Mouse (Mus musculus) midbrain, embryonic 15.5 days (tissue): ENCODE data around the gene Prx. TPM values are rescaled to one million over a fixed set of nuclear protein-coding genes. Genes with fewer than 3 reads are reported as not detected.

ENCODE experiments used
- ATAC-seq: fragments of 200-750 bp; cut with Nextera tagmentation; replicated peaks from 2 replicates; pipeline ENCODE4 v1.8.0; 2017; ENCODE audit warnings: moderate TSS enrichment
- H3K27ac ChIP-seq: fragments of 300-500 bp; sonication (generic); 2 replicates; pipeline ENCODE4 v1.5.1; 2015; ENCODE audit warnings: mild to moderate bottlenecking, inconsistent platforms
- H3K27me3 ChIP-seq: fragments of 300-500 bp; sonication (generic); replicated peaks from 2 replicates; pipeline ENCODE4 v1.6.1; 2015; ENCODE audit warnings: inconsistent platforms
- H3K36me3 ChIP-seq: fragments of 300-500 bp; sonication (generic); replicated peaks from 2 replicates; pipeline ENCODE4 v1.6.1; 2015; ENCODE audit warnings: inconsistent platforms
- H3K4me1 ChIP-seq: fragments of 300-500 bp; sonication (generic); 2 replicates; pipeline ENCODE4 v1.6.1; 2015; ENCODE audit warnings: inconsistent platforms
- H3K4me2 ChIP-seq: fragments of 300-500 bp; sonication (generic); 2 replicates; pipeline ENCODE4 v1.6.1; 2015; ENCODE audit warnings: inconsistent platforms, mild to moderate bottlenecking, moderate library complexity
- H3K4me3 ChIP-seq: fragments of 300-500 bp; sonication (generic); 2 replicates; pipeline ENCODE4 v1.5.1; 2015; ENCODE audit warnings: mild to moderate bottlenecking, inconsistent platforms
- H3K9ac ChIP-seq: fragments of 300-500 bp; sonication (generic); 2 replicates; pipeline ENCODE4 v1.6.1; 2015; ENCODE audit warnings: mild to moderate bottlenecking, inconsistent platforms
- H3K9me3 ChIP-seq: fragments of 300-500 bp; sonication (generic); 2 replicates; pipeline ENCODE4 v1.6.1; 2016; ENCODE audit warnings: inconsistent platforms
- WGBS: fragments of 180-500 bp; shearing (Covaris S2); methylation state at CpG from one replicate; pipeline ENCODE4 v1.1.7; 2015; ENCODE audit warnings: mixed read lengths; 5-methylcytosine and 5-hydroxymethylcytosine counted together
- polyA plus RNA-seq: library from polyadenylated mRNA; unstranded; fragments of >200 nt; fragmentation: Nextera tagmentation; extraction: Ambion mirVana; gene quantifications from 2 replicates; pipeline ENCODE4 v1.2.1, GENCODE M21; 2015

Gene Prx
- polyA plus RNA-seq, 1 experiment from 2014 or later = 1.6 TPM

- peaks cover 39% of the 10 kb centered on the region for H3K36me3 ChIP-seq
- WGBS = 91% methylated on average over 10 of the region's 10 CpGs
- H3K9me3 ChIP-seq = no peaks in the 10 kb centered on the region
- H3K27me3 ChIP-seq = no peaks in the 10 kb centered on the region
- no peaks in the 10 kb centered on the region for H3K4me1 ChIP-seq
- H3K4me2 ChIP-seq = no peak overlapping the region
- H3K4me3 ChIP-seq = no peak overlapping the region
- no peak overlapping the region for H3K9ac ChIP-seq
- no peak for ATAC-seq
- no peak overlapping the region for H3K27ac ChIP-seq
Observed at GRCm38 (mm10) chr7:27531707-27532106, 32.6 kb downstream of the Prx start.

GRCm38 (mm10) chr7:27532480-27533050 lies 33.4 kb downstream of the Prx start:
- WGBS = 89% methylated on average over 9 of the region's 9 CpGs
- Histone ChIP-seq H3K36me3 (peaks cover 44% of the 10 kb centered on the region), H3K4me1 (no peaks in the 10 kb centered on the region), H3K9me3 (no peaks in the 10 kb centered on the region), H3K27me3 (no peaks in the 10 kb centered on the region), H3K9ac (no peak overlapping the region), H3K27ac (no peak overlapping the region), H3K4me3 (no peak overlapping the region), H3K4me2 (no peak overlapping the region)
- ATAC-seq = no peak

DNA sequence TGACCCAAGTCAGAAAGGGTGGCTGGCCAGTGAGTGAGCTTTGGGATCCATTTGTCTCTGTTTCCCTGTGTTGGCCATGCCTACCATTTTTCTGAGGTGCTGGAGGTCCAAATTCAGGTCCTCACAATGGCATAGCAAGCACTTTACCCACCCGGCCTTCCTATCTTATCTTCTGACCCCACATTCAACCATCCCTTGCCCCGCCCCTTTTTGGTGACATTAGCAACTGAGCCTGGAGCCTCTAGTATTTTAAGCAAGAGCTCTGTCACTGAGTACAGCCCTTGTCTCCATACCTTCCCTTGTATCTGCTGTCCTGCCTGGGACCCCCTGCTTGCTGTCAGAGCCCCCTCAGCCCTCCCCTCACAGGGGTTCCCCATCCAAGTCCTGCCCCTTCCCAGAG lies 36.3 kb downstream of the Prx start:
- peaks cover 46% of the 10 kb centered on the region for H3K36me3 ChIP-seq

GRCm38 (mm10) chr7:27536618-27537017 lies 37.5 kb downstream of the Prx start:
- no peaks in the 10 kb centered on the region for H3K9me3 ChIP-seq
- ATAC-seq = no peak

More for the DNA sequence above, 36.3 kb downstream of the Prx start:
- H3K27me3 ChIP-seq = no peaks in the 10 kb centered on the region
- no peak overlapping the region for H3K4me3 ChIP-seq
- no peak overlapping the region for H3K27ac ChIP-seq
- WGBS = 83% methylated on average over 2 of the region's 2 CpGs
- no peaks in the 10 kb centered on the region for H3K4me1 ChIP-seq
- no peak overlapping the region for H3K4me2 ChIP-seq
- ATAC-seq = no peak
- H3K9me3 ChIP-seq = no peaks in the 10 kb centered on the region
- H3K9ac ChIP-seq = no peak overlapping the region

GRCm38 (mm10) chr7:27537998-27538397 lies 38.9 kb downstream of the Prx start:
- Histone ChIP-seq H3K4me2 (no peak overlapping the region), H3K27me3 (no peaks in the 10 kb centered on the region), H3K27ac (no peak overlapping the region), H3K4me3 (no peak overlapping the region), H3K9me3 (no peaks in the 10 kb centered on the region), H3K4me1 (peaks cover 16% of the 10 kb centered on the region), H3K36me3 (peaks cover 33% of the 10 kb centered on the region), H3K9ac (no peak overlapping the region)
- ATAC-seq = no peak
- WGBS = 92% methylated on average over 8 of the region's 8 CpGs

More at GRCm38 (mm10) chr7:27536618-27537017, 37.5 kb downstream of the Prx start:
- peaks cover 9% of the 10 kb centered on the region for H3K4me1 ChIP-seq
- H3K27me3 ChIP-seq = no peaks in the 10 kb centered on the region
- no peak overlapping the region for H3K4me2 ChIP-seq
- no peak overlapping the region for H3K27ac ChIP-seq
- no peak overlapping the region for H3K4me3 ChIP-seq
- WGBS = 94% methylated on average over 6 of the region's 6 CpGs
- H3K36me3 ChIP-seq = peaks cover 43% of the 10 kb centered on the region
- H3K9ac ChIP-seq = no peak overlapping the region

- no peak for ATAC-seq
- H3K4me3 ChIP-seq = no peak overlapping the region
- 94% methylated on average over 2 of the region's 2 CpGs for WGBS
- no peak overlapping the region for H3K9ac ChIP-seq
- no peak overlapping the region for H3K4me2 ChIP-seq
- H3K27me3 ChIP-seq = no peaks in the 10 kb centered on the region
- no peaks in the 10 kb centered on the region for H3K9me3 ChIP-seq
- peaks cover 16% of the 10 kb centered on the region for H3K4me1 ChIP-seq
- no peak overlapping the region for H3K27ac ChIP-seq
- H3K36me3 ChIP-seq = peaks cover 28% of the 10 kb centered on the region
Observed at GRCm38 (mm10) chr7:27538797-27539196, 39.7 kb downstream of the Prx start.

DNA sequence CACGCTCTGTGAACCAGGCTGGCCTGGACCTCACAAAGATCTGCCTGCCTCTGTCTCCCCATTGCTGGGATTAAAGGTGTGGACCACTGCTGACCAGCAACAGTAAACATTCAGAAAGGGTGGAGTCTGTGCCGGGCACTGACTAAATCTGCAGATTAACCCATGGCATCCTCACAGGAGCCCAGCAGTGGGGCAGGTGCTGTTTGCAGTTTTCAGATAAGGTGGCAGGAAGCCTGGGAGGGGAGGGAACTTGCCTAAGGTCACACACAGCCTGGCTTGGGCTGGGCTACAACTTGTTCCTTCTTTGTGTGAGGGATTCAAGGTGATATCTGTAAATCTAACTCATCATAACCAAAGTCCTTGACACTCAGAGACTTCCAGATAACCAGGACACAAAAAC lies 41.4 kb downstream of the Prx start:
- no peak overlapping the region for H3K4me3 ChIP-seq
- no peak for ATAC-seq
- 89% methylated on average over 2 of the region's 2 CpGs for WGBS
- no peaks in the 10 kb centered on the region for H3K27me3 ChIP-seq
- H3K4me1 ChIP-seq = peaks cover 16% of the 10 kb centered on the region
- no peak overlapping the region for H3K4me2 ChIP-seq
- H3K36me3 ChIP-seq = peaks cover 18% of the 10 kb centered on the region
- no peak overlapping the region for H3K9ac ChIP-seq
- no peak overlapping the region for H3K27ac ChIP-seq
- H3K9me3 ChIP-seq = no peaks in the 10 kb centered on the region

DNA sequence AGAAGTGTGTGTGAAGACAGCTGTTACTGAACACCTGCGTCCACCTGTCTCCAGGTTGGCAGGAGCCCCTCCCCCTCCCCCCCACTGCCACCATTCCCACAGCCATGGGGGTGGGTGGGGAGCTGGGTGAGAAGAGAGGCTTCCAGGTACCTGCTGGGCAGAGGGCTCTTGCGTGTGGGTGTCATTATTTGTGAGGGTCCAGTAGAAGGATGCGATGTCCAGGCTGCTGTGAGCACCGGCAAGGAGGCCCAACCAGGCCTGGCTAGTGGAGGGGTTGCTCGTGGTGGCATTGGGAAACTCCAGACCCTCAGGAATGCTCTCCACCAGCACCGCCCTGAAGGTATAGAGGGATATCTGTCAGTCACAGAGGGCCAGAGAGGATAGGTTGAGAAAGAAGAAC lies 41.8 kb downstream of the Prx start:
- peaks cover 14% of the 10 kb centered on the region for H3K36me3 ChIP-seq
- no peak overlapping the region for H3K4me2 ChIP-seq
- peaks cover 16% of the 10 kb centered on the region for H3K4me1 ChIP-seq
- no peak overlapping the region for H3K27ac ChIP-seq
- no peaks in the 10 kb centered on the region for H3K27me3 ChIP-seq
- no peak overlapping the region for H3K9ac ChIP-seq
- no peak overlapping the region for H3K4me3 ChIP-seq
- WGBS = 87% methylated on average over 6 of the region's 6 CpGs
- H3K9me3 ChIP-seq = no peaks in the 10 kb centered on the region
- no peak for ATAC-seq

DNA sequence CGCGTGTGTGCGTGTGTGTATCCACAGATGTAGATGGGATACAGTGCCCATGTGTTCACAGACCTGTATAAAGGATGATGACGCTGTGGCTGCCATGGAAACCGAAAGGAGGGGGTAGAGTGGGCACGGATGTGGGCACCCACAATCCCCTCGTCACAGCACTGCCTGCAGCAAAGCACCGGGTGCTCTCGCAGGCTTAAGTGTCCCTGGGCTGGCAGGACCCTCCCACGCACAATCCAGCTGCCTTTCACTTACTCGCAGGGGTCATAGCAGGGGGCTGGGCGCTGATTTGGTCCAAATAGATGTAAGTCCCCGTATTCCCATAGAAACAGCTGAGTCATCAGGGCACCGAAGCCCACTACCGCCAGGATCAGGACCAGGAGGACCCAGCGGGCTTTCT lies 42.3 kb downstream of the Prx start:
- Histone ChIP-seq H3K27me3 (no peaks in the 10 kb centered on the region), H3K4me3 (peak overlapping the region; percentile 59), H3K36me3 (peaks cover 9% of the 10 kb centered on the region), H3K9ac (no peak overlapping the region), H3K27ac (no peak overlapping the region), H3K9me3 (no peaks in the 10 kb centered on the region), H3K4me1 (peaks cover 16% of the 10 kb centered on the region), H3K4me2 (peak overlapping the region; percentile 75)
- WGBS = 57% methylated on average over 16 of the region's 16 CpGs
- peak; percentile 37 for ATAC-seq

DNA sequence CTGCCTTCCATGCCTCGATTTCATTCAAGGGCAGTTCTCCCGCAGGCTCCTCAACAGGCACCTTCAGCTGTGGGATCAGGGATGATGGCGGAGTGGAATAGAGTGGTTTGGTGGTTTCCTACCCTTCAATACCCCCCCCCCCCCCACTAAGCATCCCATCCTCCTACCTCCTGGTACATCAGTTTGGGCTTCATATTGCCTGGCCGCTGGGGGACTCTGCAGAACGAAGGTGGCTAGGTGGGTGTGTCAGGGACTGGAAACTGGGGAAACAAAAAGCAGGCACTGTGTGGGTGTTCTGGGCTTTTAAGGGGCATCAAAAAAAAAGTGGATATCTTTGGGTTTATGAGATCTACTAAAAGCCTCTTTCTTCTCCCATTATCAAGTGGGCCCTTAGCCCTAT lies 42.8 kb downstream of the Prx start:
- WGBS = 68% methylated on average over 5 of the region's 5 CpGs
- Histone ChIP-seq H3K9me3 (no peaks in the 10 kb centered on the region), H3K27ac (no peak overlapping the region), H3K4me2 (peak overlapping the region; percentile 75), H3K27me3 (no peaks in the 10 kb centered on the region), H3K4me3 (peak overlapping the region; percentile 59), H3K36me3 (peaks cover 7% of the 10 kb centered on the region), H3K4me1 (peaks cover 16% of the 10 kb centered on the region), H3K9ac (peak overlapping the region; percentile 59)
- ATAC-seq = peak; percentile 9

GRCm38 (mm10) chr7:27542392-27543033 lies 43.4 kb downstream of the Prx start:
- no peaks in the 10 kb centered on the region for H3K9me3 ChIP-seq
- H3K27me3 ChIP-seq = no peaks in the 10 kb centered on the region
- peaks cover 2% of the 10 kb centered on the region for H3K36me3 ChIP-seq
- H3K4me2 ChIP-seq = peak overlapping the region; percentile 75
- peaks cover 16% of the 10 kb centered on the region for H3K4me1 ChIP-seq
- H3K27ac ChIP-seq = peak overlapping the region; percentile 25; the same call in 1 of the 2 replicates
- H3K4me3 ChIP-seq = peak overlapping the region; percentile 59
- peak overlapping the region; percentile 59 for H3K9ac ChIP-seq
- 1% methylated on average over 30 of the region's 30 CpGs for WGBS
- ATAC-seq = peak; percentile 95

DNA sequence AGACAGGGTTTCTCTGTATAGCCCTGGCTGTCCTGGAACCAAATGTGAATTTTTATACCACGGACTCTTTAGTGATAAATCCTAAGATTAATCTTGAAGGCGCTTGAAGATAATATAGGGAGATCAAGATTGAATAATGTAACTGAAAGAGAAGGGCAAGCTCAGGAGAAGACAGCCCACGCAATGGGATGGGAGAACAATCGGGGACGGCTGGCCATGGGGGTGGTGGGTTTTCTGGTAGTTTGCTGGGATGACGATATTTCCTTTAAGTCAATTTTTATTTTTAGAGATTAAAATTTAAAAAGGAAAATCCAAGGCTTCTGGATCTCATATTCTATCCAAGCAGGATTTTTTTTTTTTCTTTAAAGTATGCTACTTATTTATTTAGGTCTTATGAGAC lies 43.9 kb downstream of the Prx start:
- Histone ChIP-seq H3K9me3 (no peaks in the 10 kb centered on the region), H3K27me3 (no peaks in the 10 kb centered on the region), H3K4me3 (peak overlapping the region; percentile 59), H3K4me2 (peak overlapping the region; percentile 75), H3K36me3 (no peaks in the 10 kb centered on the region; the same call in 1 of the 2 replicates), H3K4me1 (peaks cover 16% of the 10 kb centered on the region), H3K9ac (peak overlapping the region; percentile 59), H3K27ac (peak overlapping the region; percentile 25; the same call in 1 of the 2 replicates)
- ATAC-seq = peak; percentile 16; the same call in 1 of the 2 replicates
- WGBS = 54% methylated on average over 6 of the region's 6 CpGs

- WGBS = 85% methylated on average over 4 of the region's 4 CpGs
- no peak for ATAC-seq
- no peak overlapping the region for H3K9ac ChIP-seq
Observed at GRCm38 (mm10) chr7:27543851-27544250, 44.7 kb downstream of the Prx start.

More at GRCm38 (mm10) chr7:27543851-27544250, 44.7 kb downstream of the Prx start:
- Histone ChIP-seq H3K36me3 (no peaks in the 10 kb centered on the region; the same call in 1 of the 2 replicates), H3K4me2 (no peak overlapping the region), H3K9me3 (no peaks in the 10 kb centered on the region), H3K27ac (no peak overlapping the region), H3K27me3 (no peaks in the 10 kb centered on the region), H3K4me1 (peaks cover 16% of the 10 kb centered on the region), H3K4me3 (no peak overlapping the region)
